Mouse (Mus musculus) Patski (cell line): ENCODE measurements around the gene Tsga10ip. TPM values are rescaled to one million over a fixed set of nuclear protein-coding genes. Genes with fewer than 3 reads are reported as not detected.

Experiments
- ATAC-seq: fragments of 100-300 bp; one replicate; pipeline ENCODE4 v1.8.0; 2021
- CTCF ChIA-PET: fragments of 350-600 bp; sonication (Branson Sonifier 250); formaldehyde crosslinking; loops from one replicate; lab custom pipeline; 2022; ENCODE audit warnings: inconsistent platforms; lab: Charles Lee
- POLR2A ChIA-PET: fragments of 350-600 bp; sonication (Branson Sonifier 250); formaldehyde crosslinking; loops from one replicate; lab custom pipeline; 2022; ENCODE audit warnings: antibody characterized with exemption, inconsistent platforms; lab: Charles Lee
- DNase-seq: peaks from one replicate; pipeline ENCODE4 v3.0.0-alpha.2; 2011; ENCODE audit warnings: low read depth, low spot score
- H3K27me3 ChIP-seq: fragments of 371-371 bp; one replicate; pipeline ENCODE4 v1.5.1; 2021
- CTCF ChIP-seq: fragments of 100-300 bp; IDR thresholded peaks from one replicate; pipeline ENCODE4 v1.5.1; 2021
- in situ Hi-C: fragments of 300-500 bp; cut with MboI; formaldehyde crosslinking; loops from 3 replicates; pipeline ENCODE4 v1.11.1; 2018; ENCODE audit warnings: low pct_unique_long_range_greater_than_20kb, mixed read lengths
- polyA plus RNA-seq: library from polyadenylated mRNA; unstranded; gene quantifications from one replicate; pipeline ENCODE4 v1.2.3, GENCODE M21; 2021

Gene Tsga10ip
- polyA plus RNA-seq, 1 experiment from 2014 or later: 0.13 TPM

DNA sequence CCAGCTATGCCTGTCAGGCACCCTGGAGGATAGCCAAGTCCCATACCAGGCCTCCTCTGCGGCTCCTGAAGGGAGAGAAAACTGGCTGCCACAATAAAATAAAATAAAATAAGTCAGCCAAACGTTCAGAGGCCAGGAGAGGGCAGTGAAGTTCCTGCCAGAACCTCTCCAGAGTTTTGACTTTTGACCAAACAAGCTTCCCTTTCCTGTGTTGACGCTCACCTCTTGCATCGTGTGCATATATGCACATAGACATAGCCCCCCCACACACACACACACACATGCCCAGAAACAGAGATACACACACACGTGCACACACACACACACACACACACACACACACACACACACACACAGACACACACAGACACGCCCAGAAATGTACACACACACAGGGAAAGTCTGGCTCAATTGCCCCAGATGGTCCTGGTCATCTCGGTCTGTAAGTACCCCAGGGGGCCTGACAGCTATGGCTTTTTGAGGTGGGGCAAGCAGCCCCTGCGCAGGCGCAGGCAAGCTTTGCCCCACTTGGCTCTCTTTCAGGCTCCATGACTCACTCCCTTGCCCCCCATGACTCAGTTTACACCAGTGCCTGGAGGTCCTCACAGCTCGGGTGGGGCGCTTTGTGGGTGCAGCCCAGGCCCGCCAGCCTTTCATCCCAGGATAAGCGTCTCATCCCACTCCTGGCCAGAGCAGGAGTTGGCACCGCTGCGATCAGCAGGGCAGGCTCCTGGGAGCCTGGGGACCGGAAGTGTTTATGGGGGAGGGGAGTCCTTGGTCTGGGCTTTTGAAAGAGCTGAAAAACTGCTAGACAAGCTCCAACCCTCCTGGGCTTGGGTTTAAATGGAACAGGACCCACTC, 30.9 kb upstream of the Tsga10ip start:
- in situ Hi-C loops: no loop called here
- ChIA-PET CTCF (interaction anchor here (1.1 to 7.9 kb wide), 11 partner anchors 8 to 136 kb away, joined by 3 to 65 read pairs (median 9); partner anchors contain the start of genes Ccdc85b, Cfl1, Fibp and Fosl1), POLR2A (interaction anchor here (0.7 to 3.6 kb wide), 10 partner anchors 13 to 66 kb away, joined by 3 to 24 read pairs (median 8); partner anchors contain the start of genes Banf1, Ccdc85b, Efemp2 and Eif1ad)
- DNase-seq (no peak), ATAC-seq (no peak)
- no peaks in the 10 kb centered on the region for H3K27me3 ChIP-seq
- no peak for TF ChIP-seq CTCF

DNA sequence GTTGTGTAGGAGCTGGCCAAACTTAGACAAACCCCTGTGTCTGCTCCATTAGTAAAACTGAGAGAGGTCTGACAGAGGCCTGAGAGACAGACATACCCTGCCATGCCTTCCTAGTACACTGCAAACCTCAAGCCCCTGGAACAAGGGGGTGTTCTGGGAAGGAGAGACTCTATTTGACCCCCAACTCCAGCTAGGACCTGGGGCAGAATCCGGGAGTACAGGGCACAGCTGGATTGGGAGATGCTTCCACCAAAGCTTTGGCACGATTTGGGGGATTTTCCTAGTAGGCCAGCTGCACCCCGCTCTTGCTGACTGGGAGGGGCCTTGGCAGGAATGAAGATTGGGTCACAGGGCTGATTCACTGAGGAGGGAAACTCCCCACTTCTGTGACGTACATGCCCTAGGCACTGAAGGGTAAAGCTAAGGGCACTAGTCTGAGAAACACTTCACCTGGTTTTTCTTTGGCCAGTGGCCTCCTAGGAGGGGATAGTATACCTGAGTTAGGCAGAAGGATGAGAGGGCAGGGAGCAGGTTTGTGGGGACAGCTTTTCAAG, 29.7 kb upstream of the Tsga10ip start:
- ATAC-seq: no peak
- in situ Hi-C loops: no loop called here
- no peak for TF ChIP-seq CTCF
- ChIA-PET CTCF (interaction anchor here (1.3 to 7.9 kb wide), 10 partner anchors 15 to 137 kb away, joined by 3 to 65 read pairs (median 12); partner anchors contain the start of genes Ccdc85b, Cfl1, Fibp and Fosl1), POLR2A (interaction anchor here (0.9 to 3.6 kb wide), 7 partner anchors 16 to 56 kb away, joined by 3 to 24 read pairs (median 13); partner anchors contain the start of genes Ccdc85b, Efemp2, Fibp and Fosl1)
- no peaks in the 10 kb centered on the region for H3K27me3 ChIP-seq
- no peak for DNase-seq

DNA sequence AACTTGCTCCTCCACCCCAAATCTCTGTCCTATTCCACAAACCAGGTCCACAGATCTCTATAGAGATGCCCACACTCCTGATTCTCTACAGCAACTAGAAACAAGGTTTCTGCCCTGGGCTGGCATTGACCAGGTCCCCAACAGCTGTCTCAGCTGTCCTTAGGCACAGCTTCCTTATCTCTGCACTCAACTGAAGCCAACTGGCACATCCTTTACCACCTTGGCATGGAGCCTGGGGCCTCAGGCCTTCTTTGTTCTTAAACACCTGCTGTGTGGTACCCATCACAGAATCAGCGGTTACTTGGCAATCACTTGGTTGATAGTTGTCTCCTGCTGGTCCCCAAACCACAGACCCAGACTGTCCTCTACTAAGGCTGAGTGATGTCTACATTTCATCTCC, 28.1 kb upstream of the Tsga10ip start:
- CTCF ChIA-PET: interaction anchor here (0.8 to 7.9 kb wide), 9 partner anchors 11 to 92 kb away, joined by 3 to 65 read pairs (median 4); partner anchors contain the start of genes Banf1, Ccdc85b, Cfl1 and Eif1ad
- in situ Hi-C loops: no loop called here
- ATAC-seq: no peak
- POLR2A ChIA-PET: interaction anchor here (0.5 to 3.6 kb wide), 6 partner anchors 19 to 60 kb away, joined by 3 to 21 read pairs (median 8); partner anchors contain the start of genes Ccdc85b, Cfl1, Fibp and Mus81
- TF ChIP-seq CTCF: no peak
- DNase-seq: no peak
- H3K27me3 ChIP-seq: no peaks in the 10 kb centered on the region

DNA sequence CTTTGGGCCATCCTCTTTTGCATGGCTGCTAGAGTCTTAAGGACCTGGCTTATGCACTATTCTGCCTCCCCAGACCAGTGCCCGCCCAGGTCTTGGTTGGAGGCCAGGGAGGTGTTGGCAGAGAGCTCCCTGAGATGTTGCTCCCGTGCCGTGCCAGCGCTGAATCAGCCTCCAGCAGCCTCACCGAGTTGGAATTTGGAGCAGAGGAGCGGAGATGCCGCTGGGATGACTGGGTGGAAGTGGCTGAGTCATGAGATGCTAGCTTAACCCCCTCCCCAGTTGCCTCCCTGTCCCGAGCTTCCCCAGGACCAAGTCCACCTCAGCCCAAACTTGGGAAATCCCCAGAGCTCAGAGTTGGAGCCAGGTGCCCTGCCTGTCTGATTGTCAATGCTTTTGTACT, 27.5 kb upstream of the Tsga10ip start:
- ATAC-seq (peak; percentile 66), DNase-seq (peak; percentile 87)
- ChIA-PET POLR2A (interaction anchor here (0.5 to 2.0 kb wide), 5 partner anchors 20 to 62 kb away, joined by 3 to 11 read pairs (median 3); partner anchors contain the start of genes Ccdc85b, Cfl1 and Sart1), CTCF (interaction anchor here (0.8 to 7.9 kb wide), 10 partner anchors 11 to 142 kb away, joined by 3 to 65 read pairs (median 4); partner anchors contain the start of genes Ap5b1, Banf1, Ccdc85b and Cfl1)
- H3K27me3 ChIP-seq: no peaks in the 10 kb centered on the region
- no peak for TF ChIP-seq CTCF
- in situ Hi-C loops: loop anchor here (5.0 kb wide), 1 partner anchor 128 kb away; no protein-coding TSS in a partner anchor

DNA sequence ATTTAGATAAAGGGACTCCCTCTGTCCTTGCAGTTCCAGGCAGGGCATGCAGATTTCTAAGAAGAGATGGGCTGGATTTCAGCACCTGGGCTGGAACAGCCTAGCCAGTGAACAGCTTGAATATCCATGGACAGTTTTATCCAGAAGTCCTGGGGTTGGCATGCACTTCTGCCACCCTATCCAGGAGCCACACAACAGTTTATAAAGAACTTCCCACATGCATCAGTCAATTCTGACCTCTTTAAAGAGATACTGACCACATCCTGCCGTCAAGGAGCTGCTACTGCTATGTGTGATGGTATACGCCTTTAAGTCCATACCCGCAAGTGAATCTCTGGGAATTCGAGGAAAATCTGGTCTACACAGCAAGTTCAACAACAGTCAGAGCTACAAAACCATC, 26.9 kb upstream of the Tsga10ip start:
- in situ Hi-C loops: loop anchor here (5.0 kb wide), 1 partner anchor 127 kb away; no protein-coding TSS in a partner anchor
- H3K27me3 ChIP-seq: no peaks in the 10 kb centered on the region
- TF ChIP-seq CTCF: no peak
- no peak for DNase-seq
- ChIA-PET POLR2A (interaction anchor here (0.8 to 2.0 kb wide), 4 partner anchors 28 to 62 kb away, joined by 3 to 11 read pairs (median 4); partner anchors contain the start of genes Ccdc85b and Sart1), CTCF (interaction anchor here (0.9 to 7.9 kb wide), 10 partner anchors 18 to 142 kb away, joined by 3 to 65 read pairs (median 4); partner anchors contain the start of genes Ap5b1, Banf1, Ccdc85b and Cfl1)
- ATAC-seq: no peak

DNA sequence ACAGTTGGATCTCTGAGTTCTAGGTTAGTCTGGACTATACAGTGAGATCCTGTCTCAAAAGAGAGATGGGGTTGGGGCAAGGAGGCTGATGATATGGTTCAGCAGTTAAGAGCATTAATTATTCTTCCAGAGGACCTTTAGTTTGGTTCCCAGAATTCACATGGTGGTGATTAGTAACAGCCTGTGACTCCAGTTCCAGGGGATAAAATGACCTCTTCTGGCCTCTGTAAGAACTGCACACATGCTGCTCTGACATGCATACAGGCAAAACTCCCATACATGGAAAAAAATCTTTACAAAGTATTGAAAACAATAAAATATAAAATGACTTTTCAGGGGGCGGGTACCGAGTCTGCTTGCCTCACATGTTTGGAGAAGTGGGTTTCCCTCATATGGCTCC, 25.8 kb upstream of the Tsga10ip start:
- in situ Hi-C loops: loop anchor here (5.0 kb wide), 1 partner anchor 126 kb away; no protein-coding TSS in a partner anchor

DNA sequence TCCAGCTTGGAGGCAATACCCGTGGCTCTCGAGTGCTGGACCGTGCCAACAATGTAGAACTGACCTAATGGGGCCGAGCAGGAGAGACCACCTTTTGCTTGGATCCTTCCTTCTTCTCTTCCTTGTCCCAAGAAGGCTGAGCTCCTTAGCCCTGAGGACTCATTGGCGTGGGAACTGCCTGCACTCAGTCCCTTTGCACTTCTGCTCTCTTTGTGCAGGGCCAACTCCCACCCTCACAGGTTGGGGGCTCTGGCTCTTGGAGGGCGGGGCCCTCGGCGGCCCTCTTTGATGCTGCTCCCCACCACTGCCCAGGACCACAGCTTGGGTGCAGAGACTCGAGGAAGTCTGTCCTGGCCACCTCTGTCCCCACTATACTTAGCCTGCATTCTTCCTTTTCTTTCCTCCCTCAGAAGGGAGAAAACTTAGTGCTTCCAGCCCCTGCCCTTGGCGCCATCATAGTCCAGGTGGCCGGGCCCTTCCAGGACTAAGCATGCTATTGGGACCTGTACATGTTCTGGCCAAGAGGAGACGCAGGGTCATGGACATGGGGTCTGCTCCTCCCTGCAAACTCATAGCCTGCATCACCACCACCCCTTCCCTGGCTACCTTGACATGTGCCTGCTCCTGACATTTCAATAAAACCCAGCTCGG, 24.4 kb upstream of the Tsga10ip start:
- DNase-seq (no peak), ATAC-seq (no peak)
- POLR2A ChIA-PET: interaction anchor here (0.7 to 3.5 kb wide), 6 partner anchors 21 to 139 kb away, joined by 3 to 14 read pairs (median 8); partner anchors contain the start of genes Banf1, Eif1ad, Fosl1 and Mus81
- H3K27me3 ChIP-seq: no peaks in the 10 kb centered on the region
- no peak for TF ChIP-seq CTCF
- CTCF ChIA-PET: interaction anchor here (0.9 to 2.8 kb wide), 3 partner anchors 19 to 62 kb away, joined by 4 to 10 read pairs (median 4); partner anchors contain the start of gene Mus81
- in situ Hi-C loops: loop anchor here (5.0 kb wide), 1 partner anchor 124 kb away; no protein-coding TSS in a partner anchor

More for the DNA sequence above, 25.8 kb upstream of the Tsga10ip start:
- no peaks in the 10 kb centered on the region for H3K27me3 ChIP-seq
- TF ChIP-seq CTCF: no peak
- DNase-seq: no peak
- ATAC-seq: no peak
- ChIA-PET CTCF (interaction anchor here (0.9 to 7.9 kb wide), 5 partner anchors 17 to 90 kb away, joined by 3 to 65 read pairs (median 4); partner anchors contain the start of genes Cfl1 and Mus81), POLR2A (interaction anchor here (0.6 to 1.0 kb wide), 2 partner anchors 20 to 401 kb away, joined by 3 to 5 read pairs; partner anchors contain the start of gene Fosl1)

DNA sequence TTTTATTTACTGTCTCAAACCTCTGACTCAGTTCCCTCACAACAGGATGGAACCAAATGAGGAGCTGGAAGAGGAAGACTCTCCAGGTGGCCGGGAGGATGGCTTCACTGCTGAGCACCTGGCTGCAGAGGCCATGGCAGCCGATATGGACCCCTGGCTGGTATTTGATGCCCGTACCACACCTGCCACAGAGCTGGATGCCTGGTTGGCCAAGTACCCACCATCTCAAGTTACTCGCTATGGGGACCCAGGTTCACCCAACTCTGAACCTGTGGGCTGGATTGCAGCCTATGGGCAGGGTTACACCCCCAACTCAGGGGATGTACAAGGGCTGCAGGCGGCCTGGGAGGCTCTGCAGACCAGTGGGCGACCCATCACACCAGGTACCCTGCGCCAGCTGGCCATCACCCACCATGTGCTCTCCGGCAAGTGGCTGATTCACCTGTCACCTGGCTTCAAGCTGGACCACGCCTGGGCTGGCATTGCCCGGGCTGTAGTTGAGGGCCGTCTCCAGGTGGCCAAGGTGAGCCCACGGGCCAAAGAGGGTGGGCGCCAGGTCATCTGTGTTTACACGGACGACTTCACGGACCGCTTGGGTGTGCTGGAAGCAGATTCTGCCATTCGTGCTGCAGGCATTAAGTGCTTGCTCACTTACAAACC, 23.7 kb upstream of the Tsga10ip start:
- TF ChIP-seq CTCF: no peak
- ChIA-PET CTCF (interaction anchor here (0.8 to 2.8 kb wide), 2 partner anchors 37 to 62 kb away, joined by 4 to 10 read pairs; partner anchors contain the start of gene Mus81), POLR2A (interaction anchor here (0.9 to 3.5 kb wide), 6 partner anchors 17 to 62 kb away, joined by 3 to 14 read pairs (median 6); partner anchors contain the start of genes Banf1, Eif1ad, Fosl1 and Mus81)
- in situ Hi-C loops: loop anchor here (5.0 kb wide), 1 partner anchor 124 kb away; no protein-coding TSS in a partner anchor
- H3K27me3 ChIP-seq: no peaks in the 10 kb centered on the region
- DNase-seq (no peak), ATAC-seq (no peak)
